Mouse (Mus musculus) intestine, embryonic 16.5 days (tissue): ENCODE results near the gene A930018P22Rik. TPM values are rescaled to one million over a fixed set of nuclear protein-coding genes. Genes with fewer than 3 reads are reported as not detected.
A peak's percentile ranks its signal among the peaks of the same experiment; 100 is the strongest.
"Not testable (repeated sequence)": the region's sequence is repeated elsewhere in the genome, so short reads cannot be mapped to it uniquely, and the experiment has no call there.

Source experiments
- ATAC-seq: fragments of 200-750 bp; cut with Nextera tagmentation; 2 replicates; pipeline ENCODE4 v1.8.0; 2017; ENCODE audit warnings: moderate TSS enrichment, moderate library complexity
- H3K27ac ChIP-seq: fragments of 300-500 bp; sonication (generic); 2 replicates; pipeline ENCODE4 v1.5.1; 2014; ENCODE audit warnings: mild to moderate bottlenecking, low read length
- H3K27me3 ChIP-seq: fragments of 300-500 bp; sonication (generic); replicated peaks from 2 replicates; pipeline ENCODE4 v1.6.1; 2014; ENCODE audit warnings: low read length, control low read depth, mixed read lengths; ENCODE audit not compliant: control insufficient read depth, insufficient read depth
- H3K36me3 ChIP-seq: fragments of 300-500 bp; sonication (generic); 2 replicates; pipeline ENCODE4 v1.6.1; 2014; ENCODE audit warnings: low read length, control low read depth; ENCODE audit not compliant: control insufficient read depth, insufficient read depth
- H3K4me1 ChIP-seq: fragments of 300-500 bp; sonication (generic); 2 replicates; pipeline ENCODE4 v1.6.1; 2014; ENCODE audit warnings: low read length, control low read depth, mixed read lengths; ENCODE audit not compliant: control insufficient read depth, insufficient read depth
- H3K4me2 ChIP-seq: fragments of 300-500 bp; sonication (generic); 2 replicates; pipeline ENCODE4 v1.6.1; 2014; ENCODE audit warnings: low read depth, low read length, control low read depth
- H3K4me3 ChIP-seq: fragments of 300-500 bp; sonication (generic); 2 replicates; pipeline ENCODE4 v1.5.1; 2014; ENCODE audit warnings: mild to moderate bottlenecking, low read length
- H3K9ac ChIP-seq: fragments of 300-500 bp; sonication (generic); 2 replicates; pipeline ENCODE4 v1.6.1; 2014; ENCODE audit warnings: low read depth, low read length
- H3K9me3 ChIP-seq: fragments of 300-500 bp; sonication (generic); 2 replicates; pipeline ENCODE4 v1.6.1; 2016; ENCODE audit warnings: low read length, control low read depth; ENCODE audit not compliant: control insufficient read depth
- WGBS: fragments of 180-500 bp; shearing (Covaris S2); extraction: QIAGEN DNeasy Blood & Tissue Kit; methylation state at CpG from one replicate; pipeline ENCODE4 v1.1.7; 2014; 5-methylcytosine and 5-hydroxymethylcytosine counted together
- polyA plus RNA-seq: library from polyadenylated mRNA; unstranded; fragments of >200 nt; fragmentation: Nextera tagmentation; extraction: Ambion mirVana; gene quantifications from 2 replicates; pipeline ENCODE4 v1.2.1, GENCODE M21; 2015

The A930018P22Rik gene
- polyA plus RNA-seq, 1 experiment from 2014 or later = 0.16 TPM

DNA sequence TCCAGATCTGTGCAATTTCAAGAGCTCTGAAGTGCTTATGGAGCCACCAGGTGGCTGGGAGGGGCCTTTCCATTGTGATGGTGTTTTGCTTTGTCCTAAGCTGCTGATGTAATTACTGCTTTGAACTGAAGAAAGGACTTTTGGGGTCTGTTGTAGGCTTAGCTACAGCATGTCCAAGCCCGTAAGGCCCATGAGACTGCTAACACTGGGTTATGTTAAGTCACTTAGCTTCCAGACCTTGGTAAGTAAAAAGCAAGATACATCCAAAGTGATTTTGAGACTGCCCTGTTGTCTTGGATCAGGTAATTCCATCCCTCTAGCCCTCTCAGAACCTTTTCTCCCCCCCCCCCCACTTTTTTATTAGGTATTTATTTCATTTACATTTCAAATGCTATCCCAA lies 25.8 kb upstream of the A930018P22Rik start:
- H3K4me1 ChIP-seq, H3K4me3 ChIP-seq, H3K27ac ChIP-seq, H3K36me3 ChIP-seq, ATAC-seq, H3K9me3 ChIP-seq, H3K9ac ChIP-seq, H3K4me2 ChIP-seq, H3K27me3 ChIP-seq: not testable (repeated sequence)
- WGBS = 92% methylated on average over 1 of the region's 1 CpGs

DNA sequence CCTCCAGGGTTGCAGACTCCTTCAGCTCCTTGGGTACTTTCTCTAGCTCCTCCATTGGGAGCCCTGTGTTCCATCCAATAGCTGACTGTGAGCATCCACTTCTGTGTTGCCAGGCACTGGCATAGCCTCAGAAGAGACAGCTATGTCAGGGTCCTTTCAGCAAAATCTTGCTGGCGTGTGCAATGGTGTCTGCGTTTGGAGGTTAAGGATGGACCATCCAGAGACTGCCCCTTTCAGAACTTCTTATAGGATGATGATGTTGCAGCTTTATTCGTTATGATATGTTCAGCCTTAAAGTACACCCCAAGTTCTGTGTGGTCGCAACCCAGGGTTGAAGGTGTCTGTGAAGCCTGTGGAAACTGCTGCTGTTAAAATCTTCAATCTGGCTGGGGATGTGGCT lies 25.2 kb upstream of the A930018P22Rik start:
- not testable (repeated sequence) for H3K4me2 ChIP-seq, H3K4me3 ChIP-seq
- 94% methylated on average over 4 of the region's 4 CpGs for WGBS

DNA sequence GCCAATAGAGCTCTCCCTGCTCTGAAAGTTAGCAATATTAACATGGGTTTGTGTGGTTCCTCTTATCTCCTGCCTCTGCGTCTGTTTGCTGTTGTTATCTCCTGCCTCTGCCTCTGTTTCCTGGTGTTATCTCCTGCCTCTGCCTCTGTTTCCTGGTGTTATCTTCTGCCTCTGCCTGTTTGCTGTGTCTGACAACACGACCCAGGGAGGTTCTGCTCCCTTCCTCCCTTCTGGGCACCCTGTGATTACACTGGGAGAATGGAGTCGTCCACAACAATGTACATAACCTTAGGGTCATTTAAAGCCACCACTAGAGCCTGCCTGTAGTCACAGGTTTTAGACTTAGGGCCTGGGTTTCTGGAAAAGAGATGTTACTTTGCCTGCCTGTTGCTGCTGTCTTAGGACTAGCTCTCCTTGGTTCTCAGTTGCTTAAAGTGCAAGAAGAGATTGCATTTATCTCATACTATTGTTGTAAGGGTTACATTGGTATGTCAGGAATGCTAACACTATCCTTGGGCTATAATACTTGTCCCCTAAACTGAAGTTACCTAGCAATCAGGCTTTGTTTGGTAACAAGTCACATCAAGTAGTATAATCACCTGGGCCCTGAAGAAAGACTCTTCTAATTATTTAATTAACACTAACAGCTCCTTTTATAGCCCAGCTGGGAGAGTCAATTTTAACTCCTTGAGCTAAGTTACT lies 23.9 kb upstream of the A930018P22Rik start:
- Histone ChIP-seq H3K9ac (no peak overlapping the region), H3K27ac (no peak overlapping the region), H3K27me3 (no peaks in the 10 kb centered on the region), H3K4me1 (peaks cover 2% of the 10 kb centered on the region; the same call in 1 of the 2 replicates), H3K9me3 (no peaks in the 10 kb centered on the region), H3K4me3 (no peak overlapping the region), H3K4me2 (no peak overlapping the region), H3K36me3 (no peaks in the 10 kb centered on the region)
- 26% methylated on average over 3 of the region's 3 CpGs for WGBS
- ATAC-seq = peak; percentile 46

More for the DNA sequence above, 25.2 kb upstream of the A930018P22Rik start:
- not testable (repeated sequence) for H3K9me3 ChIP-seq, H3K36me3 ChIP-seq, ATAC-seq, H3K27me3 ChIP-seq, H3K4me1 ChIP-seq, H3K9ac ChIP-seq, H3K27ac ChIP-seq

DNA sequence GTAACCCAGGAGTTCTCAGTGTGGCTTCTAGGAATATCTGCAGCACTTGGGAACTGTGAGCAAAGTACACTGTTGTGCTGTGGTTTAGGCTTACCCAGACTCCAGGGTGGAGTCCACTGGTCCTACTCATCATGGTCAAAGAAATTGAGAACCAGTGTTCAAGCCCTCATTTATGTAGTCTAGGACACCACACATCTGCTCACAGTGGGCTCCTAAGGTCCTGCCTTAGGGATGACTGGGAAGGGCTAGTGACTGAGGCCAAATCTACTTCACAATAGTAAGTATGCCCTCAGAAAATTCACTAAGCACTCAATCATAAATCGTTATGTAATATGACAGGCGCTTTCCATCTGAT lies 23.4 kb upstream of the A930018P22Rik start:
- no peak for ATAC-seq
- Histone ChIP-seq H3K4me3 (no peak overlapping the region), H3K27ac (no peak overlapping the region), H3K36me3 (no peaks in the 10 kb centered on the region), H3K4me1 (peaks cover 2% of the 10 kb centered on the region; the same call in 1 of the 2 replicates), H3K4me2 (no peak overlapping the region), H3K9ac (no peak overlapping the region), H3K9me3 (no peaks in the 10 kb centered on the region), H3K27me3 (no peaks in the 10 kb centered on the region)
- 93% methylated on average over 2 of the region's 2 CpGs for WGBS

DNA sequence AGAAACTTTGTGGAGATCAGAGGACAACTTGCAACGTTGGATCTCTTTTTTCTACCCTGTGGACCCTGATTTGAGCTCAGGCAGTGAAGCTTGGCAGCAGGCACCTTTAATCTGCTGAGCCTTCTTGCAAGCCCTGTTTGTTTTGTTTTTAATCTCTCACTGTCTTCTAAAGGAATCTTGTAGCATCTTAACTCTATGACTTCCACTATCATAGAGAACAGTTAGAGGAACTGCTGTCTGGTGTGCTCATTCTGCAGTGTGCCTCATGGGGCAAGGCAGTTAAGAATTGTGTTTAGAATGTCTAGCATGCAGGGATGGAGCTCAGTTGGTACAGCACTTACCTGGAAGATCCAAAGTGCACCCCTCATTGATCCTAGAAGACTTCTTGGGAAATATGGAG lies 22.6 kb upstream of the A930018P22Rik start:
- peaks cover 2% of the 10 kb centered on the region; the same call in 1 of the 2 replicates for H3K4me1 ChIP-seq
- no peak overlapping the region for H3K4me2 ChIP-seq
- no peaks in the 10 kb centered on the region for H3K9me3 ChIP-seq
- H3K36me3 ChIP-seq = no peaks in the 10 kb centered on the region
- H3K9ac ChIP-seq = no peak overlapping the region
- no peak for ATAC-seq
- WGBS = 73% methylated on average over 1 of the region's 1 CpGs
- H3K27me3 ChIP-seq = no peaks in the 10 kb centered on the region
- no peak overlapping the region for H3K27ac ChIP-seq
- no peak overlapping the region for H3K4me3 ChIP-seq

DNA sequence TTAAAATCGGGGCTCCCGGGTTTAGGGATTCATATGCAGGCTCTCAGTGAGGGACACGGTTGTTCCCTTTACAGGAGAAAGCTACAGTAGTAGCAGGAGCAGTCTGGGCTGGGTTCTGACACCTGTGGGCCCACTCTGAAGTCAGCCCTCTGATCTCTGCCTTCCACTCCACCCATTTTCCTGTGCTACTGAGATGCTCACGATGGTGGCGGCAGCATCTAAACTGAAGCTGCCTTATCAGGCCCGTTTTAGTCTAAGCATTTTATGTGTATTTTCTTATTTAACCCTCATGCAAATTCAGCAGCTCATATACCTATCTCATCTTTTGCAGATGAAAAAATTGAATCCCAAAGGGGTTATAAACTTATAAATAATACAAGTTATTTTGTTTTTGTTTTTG lies 17.8 kb upstream of the A930018P22Rik start:
- H3K27me3 ChIP-seq = no peaks in the 10 kb centered on the region
- no peaks in the 10 kb centered on the region for H3K9me3 ChIP-seq
- no peaks in the 10 kb centered on the region for H3K36me3 ChIP-seq
- H3K4me3 ChIP-seq = no peak overlapping the region
- no peak overlapping the region for H3K9ac ChIP-seq
- WGBS = 89% methylated on average over 6 of the region's 6 CpGs
- ATAC-seq = no peak
- H3K27ac ChIP-seq = no peak overlapping the region
- H3K4me1 ChIP-seq = peaks cover 4% of the 10 kb centered on the region; the same call in 1 of the 2 replicates
- H3K4me2 ChIP-seq = no peak overlapping the region

DNA sequence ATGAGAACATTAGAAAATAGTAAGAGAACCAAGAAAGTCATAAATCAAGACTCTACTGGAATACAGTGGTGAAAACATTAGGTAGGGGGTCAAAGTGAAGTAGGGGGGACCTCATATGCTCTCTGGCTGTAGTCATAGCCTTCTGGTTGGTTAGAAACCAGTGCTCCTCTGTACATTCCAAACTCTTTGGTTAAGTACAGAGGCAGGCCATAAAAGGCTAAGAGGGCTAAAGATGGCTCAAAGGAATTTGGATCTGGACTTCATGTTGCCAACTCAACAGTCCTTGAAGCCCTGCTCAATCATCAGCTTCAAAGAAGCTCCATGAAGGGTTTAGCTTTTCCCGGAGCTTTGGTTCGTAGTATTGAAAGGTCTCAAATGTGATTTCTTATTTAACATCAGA lies 13.5 kb upstream of the A930018P22Rik start:
- H3K36me3 ChIP-seq, H3K9me3 ChIP-seq, ATAC-seq, H3K9ac ChIP-seq, H3K4me2 ChIP-seq, H3K27me3 ChIP-seq, H3K27ac ChIP-seq, H3K4me3 ChIP-seq, H3K4me1 ChIP-seq: not testable (repeated sequence)
- 82% methylated on average over 2 of the region's 2 CpGs for WGBS

DNA sequence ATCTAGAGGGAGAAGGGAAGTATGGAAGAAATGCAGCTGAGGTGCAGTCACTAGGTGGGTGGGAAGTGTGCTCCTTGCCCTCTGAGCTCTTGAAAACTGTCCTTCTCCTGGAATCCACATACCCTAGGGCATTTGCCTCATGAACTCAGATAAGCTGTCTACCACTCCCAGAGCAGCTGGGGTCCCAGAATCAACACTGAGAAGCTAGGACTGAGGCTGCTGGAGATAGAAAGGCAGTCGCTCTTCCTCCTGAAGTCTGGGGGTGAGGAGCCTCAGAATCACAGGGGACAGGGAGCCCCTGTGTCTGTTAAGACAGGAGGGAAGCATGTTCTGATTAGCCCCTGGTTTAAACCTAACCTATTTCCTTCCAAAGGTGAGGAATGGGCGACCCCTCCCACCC lies 13.0 kb upstream of the A930018P22Rik start:
- H3K9me3 ChIP-seq = no peaks in the 10 kb centered on the region
- H3K9ac ChIP-seq = no peak overlapping the region
- no peaks in the 10 kb centered on the region for H3K36me3 ChIP-seq
- H3K4me3 ChIP-seq = no peak overlapping the region
- peak overlapping the region; percentile 20; the same call in 1 of the 2 replicates for H3K27ac ChIP-seq
- H3K4me2 ChIP-seq = no peak overlapping the region
- peaks cover 5% of the 10 kb centered on the region; the same call in 1 of the 2 replicates for H3K4me1 ChIP-seq
- WGBS = 63% methylated on average over 2 of the region's 2 CpGs
- no peaks in the 10 kb centered on the region for H3K27me3 ChIP-seq
- ATAC-seq = peak; percentile 64

DNA sequence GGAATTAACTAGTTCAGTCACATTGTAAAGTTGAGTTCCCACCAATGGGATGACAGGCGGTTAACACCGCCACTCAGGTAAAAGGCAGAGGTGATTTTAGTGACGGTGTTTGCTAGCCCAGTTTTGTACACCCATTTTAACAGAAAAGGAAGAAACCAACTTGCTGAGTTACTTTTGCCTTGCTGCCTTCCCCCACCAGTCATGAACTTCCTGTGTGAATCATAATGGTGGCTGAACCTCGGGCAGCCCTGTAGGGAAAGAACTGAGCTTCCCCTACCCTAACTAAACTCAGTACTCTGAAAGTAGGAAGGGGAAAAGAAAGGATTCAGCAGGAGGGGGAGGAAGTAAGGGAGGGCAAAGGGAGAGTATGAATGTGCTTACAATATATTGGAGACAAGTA lies 12.5 kb upstream of the A930018P22Rik start:
- Histone ChIP-seq H3K9me3 (no peaks in the 10 kb centered on the region), H3K4me1 (peaks cover 5% of the 10 kb centered on the region; the same call in 1 of the 2 replicates), H3K9ac (no peak overlapping the region), H3K27me3 (no peaks in the 10 kb centered on the region), H3K27ac (no peak overlapping the region), H3K4me2 (no peak overlapping the region), H3K4me3 (no peak overlapping the region), H3K36me3 (no peaks in the 10 kb centered on the region)
- 76% methylated on average over 4 of the region's 4 CpGs for WGBS
- ATAC-seq = no peak
